Mouse (Mus musculus) layer of hippocampus, postnatal 25 days (tissue): ENCODE results near the gene Hsd11b2. TPM values are rescaled to one million over a fixed set of nuclear protein-coding genes. Genes with fewer than 3 reads are reported as not detected.
A peak's percentile ranks its signal among the peaks of the same experiment; 100 is the strongest.

Experiments
- DNase-seq, 2 experiments: peaks; one replicate each; pipeline ENCODE4 v3.0.0; 2022; ENCODE audit warnings: mixed read lengths in 2 of 2, low spot score in 1 of 2; ENCODE audit errors: extremely low spot score in 1 of 2
- total RNA-seq, 2 experiments: library from RNA; stranded (reverse); gene quantifications; 2 replicates each; pipeline ENCODE4 v1.2.3; 2021

Gene Hsd11b2
- total RNA-seq, 2 experiments from 2014 or later: 0.15 TPM; not detected in 1

GRCm38 (mm10) chr8:105483212-105484029, 35.1 kb upstream of the Hsd11b2 start:
- no peak for DNase-seq

GRCm38 (mm10) chr8:105484030-105484368, 34.6 kb upstream of the Hsd11b2 start:
- DNase-seq: no peak

- DNase-seq: no peak
Observed at GRCm38 (mm10) chr8:105484392-105484791, 34.2 kb upstream of the Hsd11b2 start.

GRCm38 (mm10) chr8:105488082-105488481, 30.5 kb upstream of the Hsd11b2 start:
- no peak for DNase-seq

- no peak for DNase-seq
Observed at GRCm38 (mm10) chr8:105489281-105489680, 29.3 kb upstream of the Hsd11b2 start.

GRCm38 (mm10) chr8:105493495-105493894, 25.1 kb upstream of the Hsd11b2 start:
- DNase-seq: no peak

GRCm38 (mm10) chr8:105494566-105494965, 24.0 kb upstream of the Hsd11b2 start:
- DNase-seq: no peak

GRCm38 (mm10) chr8:105495350-105496302, 22.9 kb upstream of the Hsd11b2 start:
- no peak for DNase-seq

GRCm38 (mm10) chr8:105496439-105497180, 21.9 kb upstream of the Hsd11b2 start, which contains the start of gene Zdhhc1:
Zdhhc1 (minus strand) TSS chr8:105496902.
- DNase-seq: peak; percentile 89 to 92

GRCm38 (mm10) chr8:105499787-105500186, 18.8 kb upstream of the Hsd11b2 start:
- DNase-seq: no peak

- DNase-seq: no peak
Observed at GRCm38 (mm10) chr8:105504617-105505016, 13.9 kb upstream of the Hsd11b2 start.

GRCm38 (mm10) chr8:105506977-105507376, 11.6 kb upstream of the Hsd11b2 start:
- no peak for DNase-seq

GRCm38 (mm10) chr8:105508758-105509157, 9.8 kb upstream of the Hsd11b2 start:
- no peak for DNase-seq

GRCm38 (mm10) chr8:105509997-105510735, 8.4 kb upstream of the Hsd11b2 start:
- DNase-seq: no peak

- no peak for DNase-seq
Observed at GRCm38 (mm10) chr8:105514194-105514593, 4.4 kb upstream of the Hsd11b2 start.

GRCm38 (mm10) chr8:105514656-105515055, 3.9 kb upstream of the Hsd11b2 start:
- no peak for DNase-seq

- DNase-seq: peak; percentile 67 to 76
Observed at GRCm38 (mm10) chr8:105516018-105516645, 2.4 kb upstream of the Hsd11b2 start.

- DNase-seq: no peak
Observed at GRCm38 (mm10) chr8:105517346-105517745, 1.2 kb upstream of the Hsd11b2 start.

GRCm38 (mm10) chr8:105519591-105519990, 1.0 kb downstream of the Hsd11b2 start:
- no peak for DNase-seq
